Mouse (Mus musculus) gastrocnemius, postnatal 14 days (tissue): ENCODE measurements around the gene Mfsd4b1. TPM values are rescaled to one million over a fixed set of nuclear protein-coding genes. Genes with fewer than 3 reads are reported as not detected.
"Not testable (repeated sequence)": the region's sequence is repeated elsewhere in the genome, so short reads cannot be mapped to it uniquely, and the experiment has no call there.

Experiments used
- DNase-seq: peaks from one replicate; pipeline ENCODE4 v3.0.0; 2021; ENCODE audit warnings: mixed read lengths
- intact Hi-C: fragments of 180-260 bp; cut with DNase I; formaldehyde crosslinking; loops from one replicate; pipeline ENCODE4 v1.15.1; 2025; ENCODE audit warnings: low total_unique reads
- total RNA-seq, 2 experiments: library from RNA; stranded (reverse); gene quantifications; 2 replicates each; pipeline ENCODE4 v1.2.3; 2021

The Mfsd4b1 gene
- total RNA-seq, 2 experiments from 2014 or later, result 0.39 to 0.60 TPM

- no peak for DNase-seq
- intact Hi-C loops, result no loop called here
These were observed 16.3 kb upstream of the Mfsd4b1 start for GRCm38 (mm10) chr10:40041339-40041738.

- intact Hi-C loops, result no loop called here
- DNase-seq, result no peak
These were observed 11.9 kb upstream of the Mfsd4b1 start for GRCm38 (mm10) chr10:40036686-40037560.

GRCm38 (mm10) chr10:40034956-40035355 lies 9.9 kb upstream of the Mfsd4b1 start:
- no peak for DNase-seq
- intact Hi-C loops, result no loop called here

GRCm38 (mm10) chr10:40032897-40033296 lies 7.8 kb upstream of the Mfsd4b1 start:
- no peak for DNase-seq
- intact Hi-C loops, result no loop called here

DNA sequence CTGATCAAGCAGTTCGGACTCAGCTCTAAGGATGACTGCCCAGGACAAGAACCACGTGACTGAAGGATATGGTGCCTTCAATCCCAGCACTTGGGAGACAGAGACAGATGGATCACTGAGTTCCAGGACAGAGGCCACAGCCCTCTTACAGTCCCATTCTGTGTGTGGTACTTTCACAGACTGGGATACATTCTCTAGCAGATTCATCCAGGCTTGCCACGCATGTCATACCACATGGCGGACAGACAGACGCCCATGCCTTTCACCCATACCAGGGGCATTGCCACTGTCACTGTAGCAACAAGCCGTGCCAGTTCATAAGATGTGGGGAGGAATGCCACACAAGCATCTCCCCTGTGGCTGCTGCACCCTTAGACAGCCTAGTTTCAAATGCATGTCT lies 5.6 kb upstream of the Mfsd4b1 start:
- DNase-seq, result no peak
- intact Hi-C loops, result no loop called here

GRCm38 (mm10) chr10:40029610-40030009 lies 4.5 kb upstream of the Mfsd4b1 start:
- intact Hi-C loops, result no loop called here
- DNase-seq, result no peak

DNA sequence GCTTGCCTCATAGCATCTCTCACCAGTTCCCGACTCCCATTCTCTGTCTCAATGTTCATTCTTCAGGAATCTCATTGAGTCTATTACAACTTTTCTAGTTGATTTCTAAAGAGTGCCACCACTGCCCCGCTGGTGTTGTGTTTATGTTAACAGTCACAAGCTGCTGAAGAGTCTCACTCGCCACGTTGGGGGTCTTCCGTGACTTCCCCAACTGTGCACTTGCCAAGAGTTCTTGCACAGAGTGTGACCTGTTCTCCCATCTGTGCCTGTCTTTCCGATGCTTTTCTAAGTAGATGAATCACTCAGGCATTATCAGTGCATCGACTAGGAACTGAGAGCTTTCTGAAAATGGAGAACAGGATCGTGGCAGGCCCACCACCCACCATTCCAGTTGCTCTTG lies 3.0 kb upstream of the Mfsd4b1 start:
- DNase-seq, result no peak
- intact Hi-C loops, result no loop called here

DNA sequence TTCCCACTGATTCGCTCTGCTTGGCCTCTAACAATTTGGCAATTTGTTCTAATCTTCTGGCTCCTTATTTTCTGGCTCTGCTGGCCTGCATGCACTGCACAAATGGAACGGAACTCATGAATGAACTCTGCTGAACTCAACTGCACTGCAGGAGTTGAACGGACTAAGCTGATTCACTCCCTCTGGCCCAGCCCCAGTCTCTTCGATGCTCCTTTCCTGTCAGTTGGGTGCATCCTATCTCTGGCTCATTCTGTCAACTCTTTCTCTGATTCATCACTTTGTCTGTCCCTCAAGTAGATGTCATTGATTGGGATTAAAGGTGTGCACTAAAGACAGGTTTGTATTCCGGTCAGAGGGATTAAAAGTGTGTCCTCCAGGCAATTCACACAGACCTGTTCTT lies 1.5 kb upstream of the Mfsd4b1 start:
- intact Hi-C loops, result no loop called here
- no peak for DNase-seq

DNA sequence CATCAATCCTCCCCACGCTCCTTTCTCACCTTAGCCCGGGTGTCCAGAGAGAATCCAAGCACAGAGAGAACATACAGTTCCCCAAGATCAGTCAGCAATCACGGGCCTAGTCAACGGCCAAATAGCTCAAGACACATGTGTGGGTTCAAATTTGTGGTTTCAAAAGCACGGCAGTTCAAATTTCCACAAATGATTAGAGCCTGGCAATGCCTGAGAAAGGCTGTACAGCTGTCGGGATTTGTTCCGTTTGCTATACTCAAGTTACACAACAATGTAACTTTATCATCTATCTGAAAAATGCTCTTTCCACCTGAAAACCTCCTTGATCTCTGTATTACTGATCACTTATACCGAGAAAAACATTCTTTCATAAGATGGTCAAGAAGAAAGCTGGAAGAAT lies 492 bp upstream of the Mfsd4b1 start:
- intact Hi-C loops, result no loop called here
- no peak for DNase-seq

DNA sequence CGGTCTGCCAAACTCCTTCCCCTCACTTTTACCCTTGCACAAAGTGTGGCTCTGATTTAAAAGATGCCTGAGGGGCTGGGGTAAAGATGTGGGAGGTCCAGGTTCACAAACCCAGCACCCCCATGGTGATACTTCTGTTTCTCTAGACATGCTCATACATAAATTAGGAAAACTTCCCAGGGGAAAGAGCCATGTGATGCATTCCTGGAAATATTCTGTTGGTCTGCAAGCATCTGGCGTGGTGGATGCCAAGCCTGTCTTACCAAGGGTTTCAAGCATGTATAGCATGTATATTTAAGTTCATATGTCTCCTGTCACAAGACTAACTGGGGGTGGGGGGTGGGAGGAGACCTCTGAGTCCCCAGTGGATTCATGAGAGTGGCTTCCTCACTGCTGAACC lies 4.7 kb downstream of the Mfsd4b1 start:
- intact Hi-C loops, result no loop called here
- DNase-seq, result no peak

GRCm38 (mm10) chr10:40019492-40019891 lies 5.6 kb downstream of the Mfsd4b1 start:
- intact Hi-C loops, result no loop called here
- DNase-seq, result no peak

GRCm38 (mm10) chr10:40018261-40018860 lies 6.7 kb downstream of the Mfsd4b1 start:
- no peak for DNase-seq
- intact Hi-C loops, result no loop called here

DNA sequence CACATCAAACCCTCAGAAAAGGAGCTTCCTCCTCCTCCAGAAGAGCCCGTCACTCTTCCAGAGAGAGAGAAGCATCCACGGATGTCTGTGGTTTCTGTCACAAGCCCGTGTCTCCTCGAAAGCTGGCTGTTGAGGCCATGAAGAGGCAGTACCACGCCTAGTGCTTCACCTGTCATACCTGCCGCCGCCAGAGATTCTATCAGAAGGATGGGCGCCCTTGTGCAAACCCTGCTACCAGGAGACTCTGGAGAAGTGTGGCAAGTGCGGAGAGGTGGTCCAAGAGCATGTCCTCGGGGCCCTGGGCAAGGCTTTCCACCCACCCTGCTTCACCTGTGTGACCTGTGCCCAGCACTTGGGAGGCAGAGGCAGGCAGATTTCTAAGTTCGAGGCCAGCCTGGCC lies 15.5 kb downstream of the Mfsd4b1 start:
- no peak for DNase-seq
- intact Hi-C loops, result no loop called here

GRCm38 (mm10) chr10:40008847-40009246 lies 16.2 kb downstream of the Mfsd4b1 start:
- DNase-seq, intact Hi-C loops: not testable (repeated sequence)

GRCm38 (mm10) chr10:40007953-40008352 lies 17.1 kb downstream of the Mfsd4b1 start:
- no peak for DNase-seq
- intact Hi-C loops, result no loop called here

- DNase-seq, result no peak
- intact Hi-C loops, result no loop called here
These were observed 18.1 kb downstream of the Mfsd4b1 start for GRCm38 (mm10) chr10:40006963-40007362.

GRCm38 (mm10) chr10:40000746-40001145 lies 24.3 kb downstream of the Mfsd4b1 start:
- intact Hi-C loops, result no loop called here

GRCm38 (mm10) chr10:39991155-39991554 lies 33.9 kb downstream of the Mfsd4b1 start:
- intact Hi-C loops, result no loop called here
- DNase-seq, result no peak

More at GRCm38 (mm10) chr10:40000746-40001145, 24.3 kb downstream of the Mfsd4b1 start:
- DNase-seq, result no peak

DNA sequence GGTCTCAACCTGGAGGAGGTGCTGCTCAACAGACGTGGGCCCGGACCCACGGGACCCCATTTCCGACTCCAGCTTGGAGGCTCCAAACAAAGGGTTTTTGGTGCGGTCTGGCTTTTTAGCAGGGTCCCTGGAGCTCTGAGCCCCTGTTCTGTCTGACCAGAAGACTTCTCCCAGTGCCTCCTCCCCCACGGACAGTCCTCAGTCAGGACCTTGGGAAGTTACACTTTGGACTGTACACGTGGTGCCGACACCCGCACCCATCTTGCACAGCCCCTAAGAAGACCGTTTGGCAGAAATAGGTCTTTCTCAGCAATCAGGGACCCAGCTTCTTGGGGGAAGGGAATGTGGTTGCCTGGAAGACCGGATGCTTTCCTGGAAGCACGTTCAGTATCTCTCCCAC lies 38.6 kb downstream of the Mfsd4b1 start, which contains the start of gene Mfsd4b5:
TSS of gene Mfsd4b5 (minus strand) at position 181 of the 400 bp plus-strand sequence.
- no peak for DNase-seq
- intact Hi-C loops, result no loop called here

DNA sequence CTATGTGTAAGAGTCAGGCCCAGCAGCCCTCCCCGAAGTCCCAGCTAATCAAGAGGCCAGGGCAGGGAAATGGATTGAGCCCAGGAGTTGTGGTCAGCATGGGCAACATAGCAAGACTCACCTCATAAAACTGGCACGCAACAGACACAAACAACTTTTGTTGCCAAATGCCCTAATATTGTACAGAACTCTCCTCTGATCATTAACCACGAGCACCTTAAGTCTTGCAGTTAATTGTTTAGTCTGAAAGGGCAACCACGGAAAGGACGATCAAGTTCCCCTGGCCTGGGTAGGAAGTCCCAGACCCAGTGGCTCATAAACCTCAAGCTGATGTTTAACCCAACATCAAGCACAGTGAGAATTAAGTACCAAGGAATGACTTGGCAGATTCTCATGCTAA lies 42.5 kb downstream of the Mfsd4b1 start:
- intact Hi-C loops, result no loop called here
- DNase-seq, result no peak

- intact Hi-C loops, result no loop called here
- DNase-seq, result no peak
These were observed 46.8 kb downstream of the Mfsd4b1 start for GRCm38 (mm10) chr10:39978231-39978630.
